Mouse (Mus musculus) bone marrow, adult 2 months (tissue): ENCODE results near the gene Nceh1. TPM values are rescaled to one million over a fixed set of nuclear protein-coding genes. Genes with fewer than 3 reads are reported as not detected.

Experiments used
- H3K27ac ChIP-seq: fragments of 200-500 bp; 2 replicates; pipeline ENCODE4 v1.5.1; 2012; ENCODE audit warnings: low read depth, mild to moderate bottlenecking, control low read depth, inconsistent platforms, low read length; ENCODE audit not compliant: control insufficient read depth, poor library complexity, insufficient read depth
- H3K4me1 ChIP-seq: fragments of 200-500 bp; 2 replicates; pipeline ENCODE4 v1.6.1; 2011; ENCODE audit warnings: low read length; ENCODE audit not compliant: control insufficient read depth, insufficient read depth
- H3K4me3 ChIP-seq: fragments of 200-500 bp; replicated peaks from 2 replicates; pipeline ENCODE3; 2011; ENCODE audit warnings: mild to moderate bottlenecking, low read depth, low read length, control low read depth; ENCODE audit not compliant: control insufficient read depth
- CTCF ChIP-seq: fragments of 200-500 bp; IDR thresholded peaks from 2 replicates; pipeline ENCODE4 v1.5.1; 2011; ENCODE audit warnings: low read length, control low read depth; ENCODE audit not compliant: control insufficient read depth, insufficient read depth
- POLR2A ChIP-seq: fragments of 200-500 bp; IDR thresholded peaks from 2 replicates; pipeline ENCODE4 v1.6.1; 2011; ENCODE audit warnings: low read depth, mild to moderate bottlenecking, control low read depth, low read length, borderline replicate concordance; ENCODE audit not compliant: control insufficient read depth
- WGBS: fragments of 180-500 bp; shearing (Covaris S2); methylation state at CpG from one replicate; pipeline ENCODE4 v1.1.7; 2018; 5-methylcytosine and 5-hydroxymethylcytosine counted together
- polyA plus RNA-seq: library from polyadenylated mRNA; stranded (reverse); fragments of >200 nt; gene quantifications from 2 replicates; pipeline ENCODE4 v1.2.4, GENCODE M21; 2011; ENCODE audit warnings: low replicate concordance; ENCODE audit not compliant: missing spikeins, insufficient read depth, insufficient read length

The Nceh1 gene
- polyA plus RNA-seq, 1 experiment = 7.1 TPM

- H3K4me3 ChIP-seq = no peak overlapping the region
- no peak for TF ChIP-seq CTCF
- no peak for TF ChIP-seq POLR2A
- 81% methylated on average over 5 of the region's 5 CpGs for WGBS
- no peak overlapping the region for H3K27ac ChIP-seq
- H3K4me1 ChIP-seq = no peaks in the 10 kb centered on the region; the same call in 1 of the 2 replicates
Measured at GRCm38 (mm10) chr3:27323551-27323950, 140.8 kb downstream of the Nceh1 start.

DNA sequence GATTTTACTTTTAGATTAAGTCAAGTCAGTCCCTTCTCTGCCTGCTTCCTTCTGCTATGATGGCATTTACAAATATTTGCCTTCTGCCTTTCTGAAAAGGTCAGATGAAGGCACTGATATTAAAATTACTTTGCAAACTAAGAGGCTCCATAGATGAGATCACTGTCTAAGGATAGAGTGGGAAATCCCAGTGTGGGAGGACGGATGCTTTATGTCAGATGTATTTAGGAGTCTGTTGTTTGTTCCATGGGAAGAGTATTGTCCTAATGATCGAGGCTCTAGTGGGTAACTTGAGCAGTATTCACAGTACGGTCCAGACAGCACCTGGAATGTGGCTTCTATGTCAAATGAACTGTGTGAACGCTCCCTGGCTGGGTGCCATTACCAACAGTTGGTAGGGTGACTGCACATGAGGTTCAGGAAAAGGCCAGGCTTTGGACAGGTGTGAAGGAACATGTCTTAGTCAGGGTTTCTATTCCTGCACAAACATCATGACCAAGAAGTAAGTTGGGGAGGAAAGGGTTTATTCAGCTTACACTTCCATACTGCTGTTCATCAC is 143.9 kb downstream of the Nceh1 start:
- H3K4me3 ChIP-seq = no peak overlapping the region
- H3K4me1 ChIP-seq = no peaks in the 10 kb centered on the region; the same call in 1 of the 2 replicates
- 70% methylated on average over 4 of the region's 4 CpGs for WGBS
- TF ChIP-seq POLR2A = no peak
- TF ChIP-seq CTCF = no peak
- no peak overlapping the region for H3K27ac ChIP-seq

DNA sequence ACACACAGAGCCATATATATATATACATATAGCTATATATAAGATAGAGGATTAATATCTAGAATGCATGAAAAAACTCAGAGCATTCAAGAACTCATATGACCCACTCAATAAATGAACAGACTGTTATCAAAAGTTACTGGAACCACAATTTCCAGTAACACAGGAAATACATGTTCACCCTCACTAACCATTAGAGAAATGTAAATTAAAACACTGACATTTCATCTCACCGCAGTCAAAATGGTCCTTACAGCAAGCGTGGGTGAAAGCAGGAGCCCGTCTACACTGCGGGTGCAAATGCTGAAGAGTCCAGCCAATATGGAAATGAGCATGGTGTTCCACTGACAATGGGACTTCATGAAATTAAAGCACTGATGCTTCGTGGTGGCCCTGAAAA is 147.9 kb downstream of the Nceh1 start:
- 27% methylated on average over 5 of the region's 5 CpGs for WGBS
- Histone ChIP-seq H3K4me1 (no peaks in the 10 kb centered on the region), H3K27ac (no peak overlapping the region), H3K4me3 (no peak overlapping the region)
- TF ChIP-seq CTCF = no peak
- TF ChIP-seq POLR2A = no peak

Other genes with a start within 250 kb of the Nceh1 start
- 23.6 and 28.8 TPM in 2 replicates for gene Ect2, start 29.1 kb upstream of the Nceh1 start, polyA plus RNA-seq
- 1.0 and 1.1 TPM in 2 replicates for gene Tnfsf10, start 134.1 kb downstream of the Nceh1 start, polyA plus RNA-seq
- not detected in 2 replicates for gene Ghsr, start 188.4 kb downstream of the Nceh1 start, polyA plus RNA-seq